Mouse (Mus musculus) yolk sac, embryonic 10.5 days (tissue): ENCODE data around the gene Klhl12.

ENCODE experiments used
- DNase-seq: peaks from one replicate; pipeline ENCODE4 v3.0.0-alpha.2; 2017; ENCODE audit warnings: low spot score

Klhl12 gene

GRCm38 (mm10) chr1:134450201-134450600, 5.1 kb upstream of the Klhl12 start:
- no peak for DNase-seq

- no peak for DNase-seq
These were observed 4.3 kb upstream of the Klhl12 start for GRCm38 (mm10) chr1:134450986-134451385.

DNA sequence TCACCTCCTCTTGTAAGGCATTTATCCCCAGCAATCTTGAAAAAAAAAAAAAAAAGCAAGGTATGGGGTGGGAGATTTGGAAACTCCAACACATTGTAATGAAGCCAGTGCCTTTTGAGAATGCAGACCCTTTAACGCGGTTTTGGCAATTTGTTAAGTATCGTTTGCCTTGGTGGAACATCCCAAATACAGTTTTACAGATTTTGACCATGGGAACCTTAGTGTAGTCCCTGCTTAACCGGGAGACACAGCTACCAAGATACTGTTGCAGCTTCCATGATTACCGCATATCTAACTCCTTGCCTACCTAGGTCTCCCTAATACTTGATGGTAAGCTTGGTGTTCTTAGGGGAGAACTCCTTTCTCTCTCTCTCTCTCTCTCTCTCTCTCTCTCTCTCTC, 729 bp downstream of the Klhl12 start:
- DNase-seq: no peak

- no peak for DNase-seq
These were observed 2.9 kb downstream of the Klhl12 start for GRCm38 (mm10) chr1:134458139-134458727.

DNA sequence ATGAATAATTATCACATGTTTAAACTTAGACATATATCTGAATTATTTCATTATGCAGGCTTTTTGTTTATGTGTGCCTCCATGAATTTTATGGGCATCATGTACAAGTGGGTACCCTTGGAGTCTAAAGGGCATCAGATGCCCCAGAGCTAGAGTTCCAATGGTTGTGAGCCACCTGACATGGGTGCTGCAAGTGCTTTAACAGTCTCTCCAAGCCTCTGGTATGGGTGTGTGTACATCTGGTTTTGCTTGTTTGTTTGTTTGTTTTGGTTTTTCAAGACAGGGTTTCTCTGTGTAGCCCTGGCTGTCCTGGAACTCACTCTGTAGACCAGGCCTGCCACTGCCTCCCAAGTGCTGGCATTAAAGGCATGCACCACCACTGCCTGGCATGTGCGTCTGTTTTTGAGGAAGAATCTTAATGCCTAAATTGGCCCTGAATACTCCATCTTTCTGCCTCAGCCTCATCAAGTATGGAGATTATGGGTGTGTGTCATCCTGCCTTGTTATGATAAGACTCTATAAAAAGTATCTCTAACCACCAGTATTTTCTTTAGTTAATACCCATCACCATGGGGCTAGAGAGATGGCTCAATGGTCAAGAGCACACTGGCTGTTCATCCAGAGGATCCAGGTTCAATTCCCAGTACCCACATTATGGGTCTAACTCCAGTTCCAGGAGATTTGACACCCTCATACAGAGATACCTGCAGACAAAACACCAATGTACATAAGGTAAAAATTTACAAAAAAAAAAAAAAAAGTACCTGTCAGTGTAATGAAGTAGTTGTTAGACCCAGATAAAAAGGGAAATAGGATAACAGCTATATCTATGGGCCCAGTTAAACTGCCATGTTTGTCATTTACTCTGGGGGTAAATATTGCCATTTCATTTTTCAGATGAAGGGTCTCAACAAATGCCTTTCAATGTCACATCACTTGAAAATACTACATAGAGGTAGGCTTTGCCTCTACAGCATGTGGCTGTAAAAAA, 5.3 kb downstream of the Klhl12 start:
- DNase-seq: no peak

GRCm38 (mm10) chr1:134484623-134485022, 29.3 kb downstream of the Klhl12 start:
- DNase-seq: no peak

GRCm38 (mm10) chr1:134490903-134491801, 35.8 kb downstream of the Klhl12 start:
- no peak for DNase-seq

DNA sequence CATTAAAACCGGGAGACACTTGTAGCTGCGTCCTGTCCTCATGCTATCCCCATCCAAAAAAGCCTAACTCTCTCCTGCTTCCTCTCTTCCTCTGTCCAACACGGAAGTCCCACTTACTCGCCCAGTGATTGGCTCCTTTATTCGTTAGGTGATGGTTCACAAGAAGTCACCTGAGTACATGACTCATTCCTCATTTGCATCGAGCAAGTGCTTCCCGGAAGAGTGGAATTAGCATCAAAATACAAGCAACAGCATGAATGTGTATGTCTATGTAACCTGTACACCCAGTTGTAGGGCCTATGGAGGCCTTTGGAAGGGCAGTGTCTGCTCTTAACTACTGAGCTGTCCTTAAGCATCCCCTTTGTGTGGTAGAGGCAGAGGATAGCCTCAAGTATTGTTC, 36.9 kb downstream of the Klhl12 start:
- no peak for DNase-seq

- DNase-seq: no peak
These were observed 38.2 kb downstream of the Klhl12 start for GRCm38 (mm10) chr1:134493496-134493895.

- DNase-seq: no peak
These were observed 38.6 kb downstream of the Klhl12 start for GRCm38 (mm10) chr1:134493956-134494355.

GRCm38 (mm10) chr1:134494428-134495215, 39.3 kb downstream of the Klhl12 start, which contains the start of gene Rabif:
Rabif (plus strand) TSS chr1:134494648.
- DNase-seq: peak; percentile 98

DNA sequence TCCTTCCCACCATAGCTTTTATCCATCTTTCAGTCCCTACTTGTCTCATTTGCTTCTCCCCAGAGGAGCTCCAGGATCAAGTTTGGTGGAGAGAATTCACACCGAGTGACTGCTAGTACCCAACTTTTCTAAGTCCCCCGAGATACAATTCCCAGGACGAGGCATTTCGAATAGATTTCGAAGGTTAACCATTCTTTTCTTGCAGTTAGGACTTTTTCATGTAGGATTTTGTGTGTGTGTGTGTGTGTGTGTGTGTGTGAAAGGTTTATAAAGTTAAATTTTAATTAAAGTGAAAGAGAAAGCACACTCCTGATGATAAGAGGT, 39.8 kb downstream of the Klhl12 start:
- DNase-seq: no peak

DNA sequence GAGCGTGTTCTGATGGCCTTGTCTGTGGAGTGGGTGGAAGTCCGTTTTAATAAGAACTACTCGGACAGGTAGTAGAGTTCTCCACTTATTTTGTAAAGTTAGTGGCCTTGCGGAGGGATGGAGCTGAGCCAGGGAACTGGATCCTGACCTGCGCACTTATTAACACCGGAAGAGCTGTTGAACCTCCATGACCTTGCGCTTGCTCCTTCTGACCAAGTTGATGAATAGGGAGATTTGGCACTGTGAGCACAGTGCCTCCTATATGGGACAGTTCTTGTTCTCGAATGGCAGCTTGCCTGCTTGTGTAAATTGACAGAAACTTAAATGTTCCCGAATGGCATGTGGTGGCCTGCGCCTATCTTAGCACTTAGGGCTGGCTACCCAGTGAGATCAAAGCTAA, 40.7 kb downstream of the Klhl12 start:
- no peak for DNase-seq

DNA sequence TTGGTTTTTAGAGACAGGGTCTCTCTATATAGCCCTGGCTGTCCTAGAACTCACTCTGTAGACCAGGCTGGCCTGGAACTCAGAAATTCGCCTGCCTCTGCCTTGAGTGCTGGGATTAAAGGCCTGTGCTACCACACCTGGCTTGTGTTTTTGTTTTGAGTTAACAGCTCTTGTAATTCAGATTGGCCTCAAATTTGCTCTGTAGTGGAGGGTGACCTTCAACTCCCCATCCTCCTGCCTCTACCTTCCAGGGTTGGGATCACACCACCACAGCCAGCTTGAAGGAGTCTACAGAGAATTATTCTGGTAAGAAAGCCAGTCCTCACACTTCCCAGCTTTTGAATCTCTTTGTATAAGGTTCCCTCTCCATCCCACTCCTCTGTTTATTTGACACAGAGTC, 45.6 kb downstream of the Klhl12 start:
- no peak for DNase-seq

DNA sequence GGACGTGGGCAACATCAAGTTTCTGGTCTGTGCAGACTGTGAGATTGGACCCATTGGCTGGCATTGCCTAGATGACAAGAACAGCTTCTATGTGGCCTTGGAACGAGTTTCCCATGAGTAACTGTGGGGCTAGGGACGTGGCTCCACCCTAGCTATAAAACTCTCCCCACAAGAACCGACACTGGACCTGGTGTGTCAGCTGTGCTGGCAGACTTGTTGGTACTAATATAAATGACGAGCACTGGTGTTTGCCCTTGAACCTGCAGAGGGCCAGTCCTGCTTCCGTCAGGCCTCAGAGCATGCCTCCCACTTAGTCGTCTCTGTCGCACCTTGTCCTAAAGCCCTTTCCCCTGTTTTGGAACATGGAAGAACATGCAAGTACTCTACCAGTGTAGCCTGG, 50.9 kb downstream of the Klhl12 start:
- no peak for DNase-seq

DNA sequence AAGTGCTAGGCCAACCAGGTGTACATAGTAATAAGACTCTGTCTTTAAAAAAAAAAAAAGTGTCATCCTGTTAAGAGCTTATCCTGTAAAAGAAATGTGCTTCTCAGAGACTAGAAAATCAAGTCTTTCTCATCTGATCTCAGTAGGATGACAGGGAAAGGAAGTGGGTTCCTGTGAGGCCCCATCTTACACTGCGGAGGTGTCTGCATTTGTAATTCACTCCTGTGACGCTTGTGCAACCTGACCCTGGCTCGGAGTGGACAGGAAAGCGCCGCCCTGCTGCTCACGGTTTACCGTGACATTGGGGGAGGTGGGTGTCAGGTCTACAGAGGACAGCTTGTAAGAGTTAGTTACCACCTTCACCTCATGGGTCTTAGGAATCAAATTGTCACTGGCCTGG, 54.7 kb downstream of the Klhl12 start:
- no peak for DNase-seq

DNA sequence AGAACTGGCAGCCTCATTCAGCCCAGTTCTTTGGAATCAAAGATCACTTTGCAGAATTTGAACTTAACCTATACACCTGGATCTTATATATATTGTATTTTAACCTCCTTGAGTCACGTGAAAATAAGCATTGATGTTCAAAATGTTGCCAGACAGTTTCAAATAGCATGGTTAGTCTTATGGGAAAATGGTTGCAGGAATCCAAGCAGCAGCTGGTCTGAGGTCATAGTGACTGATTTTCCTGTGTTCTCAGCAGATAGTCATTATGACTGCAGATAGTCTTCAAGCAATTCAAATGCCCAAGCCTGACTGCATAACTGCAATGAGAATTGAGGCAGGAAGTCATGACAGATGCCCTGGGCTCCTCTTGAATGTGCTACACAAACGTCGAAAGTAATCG, 56.9 kb downstream of the Klhl12 start:
- no peak for DNase-seq

DNA sequence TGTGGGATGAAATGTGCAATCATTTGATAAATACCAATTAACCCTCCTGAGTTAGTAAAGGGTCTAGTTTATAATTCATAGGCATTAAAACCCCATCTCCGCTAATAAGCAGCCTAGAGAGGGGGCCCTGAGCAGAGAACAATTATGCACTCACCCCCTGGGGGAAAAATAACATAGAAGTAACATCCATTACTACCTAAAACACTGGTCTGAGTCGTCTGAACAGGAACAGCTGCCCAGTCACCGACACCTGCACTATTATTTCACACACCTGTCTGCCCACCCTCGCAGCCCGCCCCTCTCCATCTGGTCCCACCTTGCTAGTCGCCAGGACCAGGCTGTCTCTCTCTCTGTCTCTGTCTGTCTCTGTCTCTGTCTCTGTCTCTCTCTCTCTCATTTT, 57.3 kb downstream of the Klhl12 start:
- DNase-seq: no peak

DNA sequence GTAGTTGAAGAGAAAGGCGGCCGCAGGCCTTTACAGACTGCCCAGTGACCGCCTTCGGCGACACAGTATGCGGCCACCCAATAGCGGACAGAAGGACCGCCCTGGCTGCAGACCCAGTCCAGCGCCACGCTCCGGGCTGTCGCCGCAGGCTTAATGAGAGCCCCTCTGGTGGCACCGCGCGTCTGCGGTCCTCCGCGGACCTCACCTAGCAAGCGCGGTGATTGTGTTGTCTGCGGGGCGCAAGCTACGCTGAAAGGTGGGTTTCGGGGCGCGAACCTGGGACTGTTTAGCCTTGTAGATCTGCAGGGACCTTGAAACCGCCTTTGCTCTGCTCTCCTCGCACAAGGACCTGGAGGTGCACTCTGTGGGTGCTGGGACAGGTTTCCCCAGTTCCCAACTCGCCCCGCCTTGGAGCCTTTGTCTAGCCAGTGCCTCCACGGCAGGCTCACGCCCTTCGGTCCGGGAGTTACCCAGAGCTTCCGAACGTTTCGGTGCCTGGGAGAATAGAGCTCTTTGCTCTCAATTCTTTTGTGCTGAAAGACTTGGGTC, 58.1 kb downstream of the Klhl12 start:
- peak; percentile 20 for DNase-seq

DNA sequence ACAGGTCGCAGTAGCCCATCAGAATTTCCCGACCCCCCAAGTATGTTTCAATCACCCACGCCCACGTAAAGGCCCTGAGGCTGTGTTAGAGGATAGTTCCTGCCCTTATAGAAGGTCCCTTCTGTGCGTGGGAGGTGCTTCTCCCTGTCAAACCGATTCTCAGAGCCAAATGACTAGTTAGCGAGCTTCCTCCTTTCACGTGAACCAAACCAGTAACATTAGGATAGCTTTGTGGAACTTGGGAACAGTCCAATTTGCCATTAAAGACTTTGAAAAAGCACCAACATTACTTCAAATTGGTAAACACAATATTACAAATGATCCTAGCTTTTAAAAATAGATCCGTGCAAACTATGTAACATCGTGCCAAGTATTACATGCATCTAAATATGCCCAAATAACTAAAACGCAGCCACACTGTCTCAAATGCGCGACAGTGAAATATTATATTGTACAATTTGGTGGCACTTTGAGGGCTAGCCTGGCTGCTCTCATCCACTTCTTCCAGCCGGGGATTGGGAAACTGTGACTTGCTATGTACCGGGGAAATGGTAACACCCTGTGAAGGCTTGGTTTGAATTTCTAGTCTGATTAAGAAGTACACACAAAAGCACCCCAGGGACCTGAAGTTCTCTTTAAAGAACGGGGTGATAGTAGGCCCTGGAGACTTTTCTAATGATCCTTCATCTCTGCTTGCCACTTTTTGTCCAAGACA, 58.7 kb downstream of the Klhl12 start:
- no peak for DNase-seq

GRCm38 (mm10) chr1:134515891-134516290, 60.6 kb downstream of the Klhl12 start:
- no peak for DNase-seq
